Mouse (Mus musculus): ENCODE results near the gene Ndufs2.

Ndufs2 gene

DNA sequence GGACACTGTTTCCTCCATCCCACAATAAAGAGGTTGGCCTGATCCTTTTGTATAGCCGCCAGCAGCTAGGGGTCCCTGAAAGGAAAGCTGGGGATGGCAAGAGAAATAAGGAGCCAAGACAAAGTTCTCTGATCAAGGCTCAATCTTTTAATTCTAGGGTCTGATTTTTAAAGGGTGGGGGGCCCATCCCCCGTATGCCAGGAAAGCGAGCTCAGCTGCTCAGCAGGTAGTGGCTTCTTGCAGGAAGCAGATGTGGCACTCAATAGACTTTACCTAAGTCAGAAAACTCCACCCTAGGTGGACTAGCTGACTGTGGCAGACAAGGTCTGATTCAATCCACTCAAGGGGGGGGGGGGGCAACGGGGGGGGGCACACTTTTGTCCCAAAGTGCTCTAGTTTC, 24.4 kb downstream of the Ndufs2 start:
- no peak for DNase-seq

DNA sequence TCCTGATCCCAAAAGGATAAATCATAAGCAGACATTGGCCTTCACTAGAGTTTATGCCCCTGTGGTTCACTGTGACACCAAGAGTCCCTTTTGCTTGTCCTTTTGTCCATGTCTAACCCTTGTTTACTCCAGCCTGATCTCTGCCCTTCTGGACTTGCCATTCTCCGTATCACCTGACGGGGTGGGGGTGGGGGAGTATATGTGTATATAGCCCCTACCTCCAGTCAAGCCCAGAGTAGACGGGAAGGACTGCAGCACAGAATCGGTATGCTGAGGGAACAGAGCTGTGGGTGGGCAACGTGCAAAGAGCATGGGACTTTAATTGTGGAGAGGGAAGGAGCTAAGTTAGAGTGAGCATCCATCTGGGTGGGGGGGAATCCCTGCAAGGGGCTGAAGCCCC, 26.3 kb downstream of the Ndufs2 start, which contains the start of gene Apoa2:
Gene Apoa2, plus strand, starts transcription at position 198 of the 400 bp plus-strand sequence.
- no peak for DNase-seq

DNA sequence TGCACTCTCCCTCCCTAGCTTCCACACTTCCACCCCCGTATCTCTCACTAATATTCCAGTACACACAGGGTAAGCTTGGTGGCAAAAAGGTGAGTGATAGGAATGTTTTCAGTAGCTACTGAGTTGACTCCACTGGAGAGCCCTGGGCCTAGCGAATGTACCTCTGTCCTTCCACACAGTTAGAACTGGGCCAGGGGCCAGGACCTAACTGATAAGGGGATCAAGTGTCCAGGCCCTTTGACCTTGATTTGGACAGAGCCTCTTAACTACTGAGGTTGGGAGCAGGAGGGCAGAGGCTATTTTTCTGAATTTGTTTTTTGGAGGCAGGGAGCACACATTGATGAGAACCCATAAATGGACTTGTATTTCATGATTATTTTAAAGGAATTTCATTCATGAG, 27.4 kb downstream of the Ndufs2 start:
- no peak for DNase-seq

DNA sequence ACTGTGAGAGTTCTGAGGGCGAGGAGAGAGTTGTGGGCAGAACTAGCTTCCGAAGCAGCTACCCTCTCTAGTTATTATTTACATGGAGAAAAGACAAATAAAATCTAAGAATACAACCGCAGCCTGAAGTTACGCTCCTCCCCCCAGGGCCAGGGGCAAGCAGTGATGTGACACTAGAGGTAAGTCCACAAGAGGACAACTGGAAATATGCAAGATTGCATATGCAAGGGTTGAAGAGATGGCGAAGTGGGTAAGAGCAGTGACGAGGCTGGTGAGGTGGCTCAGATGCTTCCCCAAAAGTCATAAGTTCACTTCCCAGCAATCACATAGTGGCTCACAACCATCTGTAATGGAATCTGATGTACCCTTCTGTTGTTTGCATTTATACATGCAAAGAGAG, 28.0 kb downstream of the Ndufs2 start:
- DNase-seq, result no peak

DNA sequence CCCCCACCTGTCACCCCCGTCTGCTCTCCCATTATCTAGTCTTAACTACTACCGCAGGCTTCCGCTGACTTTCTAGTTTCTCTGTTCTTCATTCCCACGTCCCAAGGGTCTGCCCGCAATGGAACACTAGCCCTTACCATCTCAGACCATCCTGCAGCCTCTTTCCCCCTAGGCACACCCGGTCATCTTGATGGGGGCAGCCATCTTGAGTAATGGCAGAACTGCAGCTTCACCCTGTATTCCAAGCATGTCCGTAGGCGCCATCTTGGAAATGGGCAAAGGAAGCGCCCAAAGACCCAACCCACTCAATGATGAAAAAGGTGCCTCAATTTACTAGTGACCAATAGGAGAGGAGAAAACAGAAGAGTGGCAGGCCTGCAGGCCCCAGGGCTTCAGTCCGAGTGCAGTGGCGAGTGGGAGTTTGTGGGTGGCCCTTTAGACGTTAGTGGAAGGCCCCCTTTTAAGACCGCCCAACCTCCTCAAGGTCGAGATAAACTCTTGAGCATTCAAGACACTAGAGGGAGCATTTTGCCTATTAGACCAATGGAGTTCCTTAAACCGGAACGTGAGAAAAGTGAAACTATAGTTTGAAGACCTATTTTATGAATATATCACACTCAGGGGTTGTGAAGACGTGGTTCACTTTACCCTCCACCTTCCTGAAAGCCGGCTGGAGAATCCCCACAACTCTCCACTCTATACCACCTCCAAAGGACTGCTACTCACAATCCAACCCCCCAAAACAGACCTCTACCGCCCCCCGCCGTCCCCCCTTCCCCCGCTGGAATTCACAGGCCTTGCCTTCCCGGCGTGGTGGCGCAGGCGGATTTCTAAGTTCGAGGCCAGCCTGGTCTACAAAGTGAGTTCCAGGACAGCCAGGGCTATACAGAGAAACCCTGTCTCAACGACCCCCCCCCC, 28.7 kb downstream of the Ndufs2 start, which contains the start of gene Tomm40l:
Gene Tomm40l, minus strand, starts transcription at position 277 of the 918 bp plus-strand sequence.
- DNase-seq, result peak; percentile 88 to 92

DNA sequence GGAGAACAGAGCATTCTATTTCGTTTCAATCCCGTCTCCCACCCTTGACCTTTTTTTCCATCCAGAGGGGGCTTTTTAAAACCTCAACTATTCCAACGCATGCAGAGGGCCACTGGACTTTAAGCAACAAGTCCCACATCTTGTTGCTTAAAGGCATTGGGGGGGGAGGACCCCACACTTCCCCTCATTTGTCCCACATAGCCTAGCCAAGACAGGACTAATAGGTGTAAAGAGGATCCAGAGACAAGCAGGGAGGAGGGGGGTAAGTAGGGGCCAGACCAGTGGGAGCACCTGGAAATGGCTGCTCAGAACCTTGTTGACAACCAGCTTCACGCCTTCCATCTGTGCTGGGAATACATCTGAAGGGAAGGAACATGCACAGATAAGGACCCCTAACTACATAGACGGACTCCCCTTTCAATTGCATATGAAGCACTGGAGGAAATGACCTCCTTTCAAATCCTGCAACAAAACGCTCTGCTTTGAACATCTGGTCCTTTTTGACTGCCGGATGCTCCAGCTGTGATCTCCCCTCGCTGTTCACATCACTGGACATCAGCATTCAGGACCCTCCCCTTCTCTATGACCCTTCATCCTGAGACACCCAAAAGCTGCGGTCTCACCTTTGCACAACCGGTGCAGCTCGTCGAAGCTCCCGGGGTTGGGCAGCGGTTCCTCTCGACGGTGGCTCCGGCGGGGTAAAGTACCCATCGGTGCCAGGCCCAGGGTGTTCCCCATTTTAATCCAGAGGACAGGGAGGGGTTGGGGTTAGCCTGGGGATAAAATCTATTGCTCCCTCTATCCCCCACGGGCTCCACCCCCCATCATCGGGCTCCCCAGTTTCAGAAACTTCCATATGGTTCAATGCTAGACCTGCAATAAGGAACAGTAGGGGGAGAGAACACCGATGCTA, 29.7 kb downstream of the Ndufs2 start:
- DNase-seq, result peak in 1 of 2 experiments; percentile 20

DNA sequence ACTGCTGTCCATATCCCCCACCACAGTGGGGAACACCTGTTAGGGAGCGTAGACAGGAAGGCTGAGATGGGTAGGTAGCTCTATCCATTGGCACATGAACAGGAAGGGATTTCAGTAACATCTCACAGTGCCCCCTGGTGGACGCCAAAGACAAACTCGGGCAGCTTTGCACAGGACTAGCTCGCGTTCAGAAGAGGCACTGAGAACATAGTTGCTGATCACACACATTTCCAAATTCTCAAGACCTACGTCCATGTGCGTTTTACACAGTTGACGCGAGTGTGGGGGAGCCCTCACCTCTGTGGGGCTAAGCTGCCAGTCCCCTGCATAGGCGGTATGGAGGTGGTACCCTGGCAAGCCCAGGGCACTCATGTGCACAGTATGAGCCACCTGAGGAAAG, 30.3 kb downstream of the Ndufs2 start:
- peak; percentile 89 to 90 for DNase-seq

DNA sequence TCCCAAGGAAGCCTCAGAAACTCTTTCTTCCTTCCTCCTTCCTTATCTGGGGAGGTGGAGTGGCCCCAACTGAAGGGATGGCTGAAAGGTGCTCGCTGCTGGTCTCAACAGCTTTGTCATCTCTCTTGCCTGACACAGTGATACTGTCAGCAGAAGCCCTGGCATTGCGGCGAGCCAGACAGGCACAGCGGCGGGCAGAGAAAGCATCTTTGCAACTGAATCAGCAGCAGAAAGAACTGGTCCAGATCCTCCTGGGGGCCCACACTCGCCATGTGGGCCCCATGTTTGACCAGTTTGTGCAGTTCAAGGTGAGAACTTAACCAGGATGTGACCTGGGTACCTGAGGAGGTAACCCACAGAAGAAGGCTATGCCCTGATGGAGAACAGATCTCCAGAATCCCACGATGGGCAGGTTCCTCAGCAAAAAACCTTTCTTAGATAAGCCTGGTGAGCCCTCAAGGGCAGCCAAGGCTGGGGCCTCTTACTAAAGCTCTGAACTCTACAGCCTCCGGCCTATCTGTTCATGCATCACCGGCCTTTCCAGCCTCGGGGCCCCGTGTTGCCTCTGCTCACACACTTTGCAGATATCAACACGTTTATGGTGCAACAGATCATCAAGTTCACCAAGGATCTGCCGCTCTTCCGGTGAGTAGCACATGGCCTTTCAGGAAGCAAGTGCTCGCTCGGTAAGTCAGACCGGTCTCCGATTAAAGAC, 34.8 kb downstream of the Ndufs2 start:
- no peak for DNase-seq

DNA sequence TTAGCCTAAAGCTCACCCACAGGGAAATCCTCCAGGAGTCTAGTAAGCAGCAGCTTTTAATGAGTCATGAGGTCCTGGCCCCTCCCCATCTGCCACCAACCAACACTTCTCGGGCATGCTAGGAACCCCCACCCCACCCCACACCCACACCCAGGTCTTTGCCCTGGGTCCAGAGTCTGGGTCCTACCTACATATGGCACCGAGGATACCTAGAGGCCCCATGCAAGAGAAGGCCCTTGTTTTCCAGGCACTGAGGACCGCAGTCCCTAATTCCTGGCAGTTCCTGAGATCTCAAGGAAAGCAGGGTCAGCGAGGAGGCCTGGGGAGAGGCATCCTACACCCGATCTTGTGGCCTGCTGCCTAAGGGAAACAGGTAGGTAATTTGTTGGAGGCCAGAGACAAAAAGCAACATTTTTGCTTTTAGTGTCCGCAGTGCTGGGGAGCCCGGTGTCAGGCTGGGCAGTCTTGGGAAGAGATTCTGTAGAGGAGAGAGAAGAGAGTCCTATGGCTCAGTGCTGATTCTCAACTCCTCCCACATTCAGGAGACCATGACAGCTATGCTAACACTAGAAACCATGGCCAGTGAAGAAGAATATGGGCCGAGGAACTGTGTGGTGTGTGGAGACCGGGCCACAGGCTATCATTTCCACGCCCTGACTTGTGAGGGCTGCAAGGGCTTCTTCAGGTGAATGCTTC, 37.2 kb downstream of the Ndufs2 start, which contains the start of gene Nr1i3:
Gene Nr1i3, plus strand, starts transcription at position 170 of the 696 bp plus-strand sequence.
- DNase-seq, result no peak

DNA sequence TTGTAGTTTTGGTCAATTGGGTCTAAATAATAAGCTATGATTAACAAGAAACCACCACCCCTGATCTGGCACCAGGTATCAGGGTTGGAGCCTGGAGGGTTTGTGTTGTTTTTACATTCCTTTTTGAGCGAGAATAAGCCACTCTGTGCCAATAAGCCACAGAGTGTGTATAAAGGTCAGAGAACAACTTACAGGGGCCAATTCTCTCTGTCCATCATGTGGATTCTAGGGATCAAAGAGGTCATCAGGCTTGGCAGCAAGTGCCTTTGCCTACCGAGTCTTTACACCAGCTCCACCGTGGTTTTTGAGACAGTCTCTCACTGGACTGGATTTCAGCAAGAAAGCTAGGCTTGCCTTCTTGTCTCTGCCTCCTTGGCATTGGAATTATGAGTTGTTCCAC, 38.3 kb downstream of the Ndufs2 start:
- DNase-seq, result no peak

DNA sequence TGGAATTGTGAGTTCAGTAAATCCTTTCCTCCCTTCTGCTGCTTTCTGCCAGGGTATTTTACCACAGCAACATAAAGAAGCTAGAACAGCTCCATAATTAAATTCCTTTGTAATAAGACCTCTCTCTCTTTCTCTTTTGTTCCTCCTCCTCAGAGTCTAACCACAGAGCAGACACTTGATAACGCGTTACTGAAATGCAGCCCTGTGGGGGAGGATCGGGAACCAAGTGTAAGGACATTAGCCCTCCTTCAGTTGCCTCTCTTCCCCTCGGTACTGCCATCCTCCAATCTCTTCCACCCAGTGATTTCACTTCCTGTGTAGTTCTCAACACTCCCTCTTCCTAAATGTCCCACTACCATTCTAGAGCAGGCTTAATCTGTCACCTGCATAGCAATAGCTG, 41.8 kb downstream of the Ndufs2 start:
- no peak for DNase-seq

DNA sequence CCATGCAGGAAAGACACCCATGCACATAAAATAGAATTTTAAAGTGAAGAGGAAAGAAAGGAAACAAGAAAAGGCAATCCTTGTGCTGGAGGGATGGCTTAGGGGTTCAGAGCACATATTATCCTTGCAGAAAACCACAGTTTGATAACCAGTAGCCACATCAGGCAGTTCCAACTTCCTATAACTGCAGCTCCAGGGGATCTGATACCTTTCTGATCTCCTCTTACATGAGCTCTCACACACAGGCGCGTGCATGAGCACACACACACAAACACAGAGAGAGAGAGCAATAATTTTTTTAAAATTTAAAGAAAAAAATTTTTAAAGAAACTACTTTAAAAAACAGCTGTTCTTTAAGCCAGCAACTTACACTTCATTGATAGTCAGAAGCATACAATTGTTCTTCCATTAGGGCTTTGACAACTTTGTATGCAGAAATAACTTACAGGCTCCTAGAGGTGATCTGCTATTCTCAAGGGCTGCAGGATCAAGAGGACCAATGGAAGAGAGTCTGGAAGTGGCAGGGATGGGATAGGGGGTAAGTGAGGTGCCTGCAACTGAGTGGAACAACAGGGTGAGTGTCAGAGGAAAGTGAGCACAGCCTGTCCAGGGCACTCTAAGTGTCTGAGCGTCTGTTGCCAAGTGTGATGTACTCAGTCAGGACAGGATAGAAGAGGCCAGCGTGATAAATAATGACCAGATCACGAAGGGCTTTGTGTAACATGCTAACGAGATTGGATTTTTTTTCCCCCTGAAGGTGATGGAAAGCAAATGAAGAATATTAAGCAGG, 45.3 kb downstream of the Ndufs2 start:
- DNase-seq, result no peak

DNA sequence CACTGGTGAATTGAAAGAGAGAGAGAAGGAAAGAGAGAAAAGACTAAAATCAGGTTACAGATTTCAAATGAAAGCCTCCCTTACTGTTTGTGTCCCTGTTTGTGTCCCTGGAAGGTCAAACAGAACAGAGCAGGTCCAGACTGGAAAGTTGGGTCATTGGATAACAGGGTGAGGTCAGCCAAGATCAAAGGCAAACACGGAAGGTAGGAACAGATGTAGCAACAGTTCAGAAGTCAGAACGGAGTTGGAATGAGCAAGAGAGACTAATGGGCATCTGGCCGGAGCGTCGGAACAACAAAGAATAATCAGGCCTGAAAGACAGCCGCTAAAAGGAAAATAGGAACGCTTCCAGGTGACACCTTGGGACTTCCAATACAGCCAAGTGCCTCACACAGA, 46.9 kb downstream of the Ndufs2 start:
- no peak for DNase-seq

DNA sequence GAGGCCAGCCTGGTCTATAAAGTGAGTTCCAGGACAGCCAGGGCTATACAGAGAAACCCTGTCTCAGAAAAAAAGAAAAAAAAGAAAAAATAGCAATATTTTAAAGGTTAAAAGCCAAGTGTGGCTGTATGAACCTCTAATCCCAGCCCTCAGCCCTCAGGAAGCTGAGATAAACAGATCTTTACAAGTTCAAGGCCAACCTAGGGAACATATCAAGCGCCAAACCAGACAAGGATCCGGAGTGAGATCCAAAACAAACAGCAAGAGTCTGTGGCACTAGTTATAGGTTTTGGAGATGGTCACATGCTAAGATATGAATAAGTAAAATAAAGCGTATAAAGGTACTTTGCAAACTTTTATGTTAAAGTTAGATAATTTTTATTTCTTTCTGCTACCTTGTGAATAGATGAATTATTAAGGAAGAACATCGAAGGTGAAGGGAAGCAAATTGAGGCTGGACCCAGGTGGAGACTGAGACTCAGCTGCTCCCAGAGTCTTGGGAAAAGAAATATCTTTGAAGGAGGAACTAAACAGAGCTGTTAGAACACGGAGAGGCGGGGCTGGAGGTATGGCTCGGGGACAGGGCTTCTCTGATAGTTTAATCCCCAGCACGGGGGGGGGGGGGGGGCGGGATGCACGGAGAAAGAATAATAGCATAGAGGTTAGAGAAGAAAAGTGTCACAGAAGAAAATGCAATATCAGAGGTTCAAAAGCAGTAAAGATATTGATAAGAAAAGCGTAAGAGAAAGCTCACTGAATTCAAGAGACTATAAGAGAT, 47.5 kb downstream of the Ndufs2 start:
- no peak for DNase-seq

DNA sequence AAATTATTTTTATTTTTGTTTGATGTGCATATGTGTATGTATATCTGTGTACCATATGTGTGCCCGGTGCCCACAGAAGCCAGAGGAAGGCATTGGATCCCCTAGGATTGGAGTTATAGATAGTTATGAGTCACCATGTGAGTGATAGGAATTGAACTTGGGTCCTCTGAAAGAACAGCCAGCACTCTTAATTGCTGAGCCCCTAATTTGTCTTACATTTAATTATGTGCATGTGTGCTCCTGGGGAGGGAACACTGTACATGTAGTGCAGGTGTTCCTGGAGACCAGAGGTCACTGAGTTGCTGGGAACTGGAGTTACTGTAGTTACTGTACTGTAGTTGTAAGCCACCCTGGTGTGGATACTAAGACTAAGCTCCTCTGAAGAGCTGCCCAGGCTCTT, 50.4 kb downstream of the Ndufs2 start:
- DNase-seq, result no peak

DNA sequence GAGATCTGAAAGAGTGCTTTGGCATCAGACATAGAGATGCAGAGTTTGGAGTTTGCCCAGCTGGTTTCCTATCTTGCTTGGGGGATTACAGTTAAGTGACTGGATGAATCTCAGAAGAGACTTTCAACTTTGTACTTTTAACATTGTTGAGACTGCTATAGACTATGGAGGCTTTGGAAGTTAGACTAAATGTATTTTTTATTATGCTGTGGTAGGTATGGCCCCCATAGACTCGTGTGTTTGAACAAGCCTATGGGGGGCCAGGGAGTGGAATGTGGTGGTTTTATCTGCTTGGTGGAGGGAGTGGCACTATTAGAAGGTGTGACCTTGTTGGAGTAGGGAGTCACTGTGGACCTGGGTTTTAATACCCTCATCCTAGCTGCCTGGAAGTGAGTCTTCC, 51.7 kb downstream of the Ndufs2 start:
- no peak for DNase-seq

DNA sequence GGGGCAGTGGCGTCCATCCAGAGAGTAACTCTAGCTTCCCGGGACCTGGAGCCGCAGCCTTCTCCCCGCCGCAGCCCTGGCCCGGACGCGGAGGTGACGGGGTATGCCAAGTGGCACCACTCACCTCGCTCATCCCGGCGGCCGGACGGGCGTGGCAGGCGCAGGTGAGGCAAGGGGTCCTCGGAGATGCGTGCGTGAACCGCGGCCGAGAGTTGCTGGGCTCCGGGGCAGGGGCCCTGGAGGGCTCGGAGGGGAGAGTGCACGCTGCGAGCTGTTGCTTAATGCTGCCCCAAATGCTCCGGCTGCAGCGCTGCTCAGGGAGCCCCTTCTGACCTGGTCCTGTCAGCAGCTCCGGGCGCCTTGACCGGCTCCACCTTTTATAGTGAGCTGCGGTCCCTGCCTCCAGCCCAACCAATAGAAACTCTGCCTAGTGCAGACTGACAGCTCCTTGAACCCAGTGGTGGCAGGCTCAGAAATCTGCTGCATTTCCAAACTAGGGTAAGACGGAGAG, 55.2 kb downstream of the Ndufs2 start, which contains the start of gene Pcp4l1:
Gene Pcp4l1, minus strand, starts transcription at position 382 of the 511 bp plus-strand sequence.
- peak; percentile 54 to 58 for DNase-seq

DNA sequence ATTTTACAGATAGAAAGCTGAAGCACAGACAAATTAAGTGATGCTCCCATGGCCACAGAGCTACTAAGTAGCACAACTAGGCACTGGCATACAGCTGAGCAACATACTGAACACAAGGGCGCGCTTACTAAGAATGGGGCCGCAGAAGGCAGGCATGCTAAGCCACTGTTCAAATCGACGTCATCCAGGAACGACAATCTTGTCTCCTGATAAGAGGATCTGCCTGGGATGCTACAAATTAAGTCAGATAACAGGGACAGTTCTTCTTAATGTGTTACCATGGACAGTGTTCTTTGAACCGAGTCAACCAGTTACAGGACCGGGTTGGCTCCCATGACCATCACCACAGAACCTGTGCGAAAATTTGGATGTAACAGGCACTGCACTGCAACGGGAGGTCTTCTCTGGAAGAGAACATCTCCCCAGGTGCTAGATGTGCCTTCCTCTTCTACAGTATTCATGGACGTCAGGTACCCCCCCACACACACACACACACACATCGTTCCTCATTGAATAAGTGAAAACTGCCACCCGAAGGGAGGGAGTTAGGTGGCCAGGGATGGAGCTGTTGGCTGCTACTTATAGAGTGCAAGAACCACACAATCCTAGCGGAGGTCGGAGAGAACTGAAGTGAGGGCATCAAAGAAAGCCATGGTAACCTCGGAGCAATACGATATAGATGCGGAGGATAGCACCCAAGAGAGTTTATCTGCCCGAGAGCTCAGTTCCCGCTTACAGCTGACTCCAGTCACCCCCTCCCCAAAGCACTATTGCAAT, 56.0 kb downstream of the Ndufs2 start:
- DNase-seq, result no peak
